Mouse (Mus musculus): ENCODE data around the gene Apol6. TPM values are rescaled to one million over a fixed set of nuclear protein-coding genes. Genes with fewer than 3 reads are reported as not detected.

Gene Apol6
- polyA plus RNA-seq, 2 experiments: 0.25 to 0.40 TPM

GRCm38 (mm10) chr15:77097358-77097757 is 52.8 kb downstream of the Apol6 start:
- no peak overlapping the region for H3K4me2 ChIP-seq (ENCODE audit: low read depth)
- H3K4me3 ChIP-seq (ENCODE audit: insufficient read depth in 1 of 2, low read depth in 2 of 2, low read length in 2 of 2): no peak overlapping the region
- H3K4me1 ChIP-seq (replicated peaks; ENCODE audit: control insufficient read depth in 2 of 2, insufficient read depth in 2 of 2, low read length in 1 of 2): no peaks in the 10 kb centered on the region
- TF ChIP-seq CTCF (IDR thresholded peaks at IDR 0.05; ENCODE audit: low read depth) (no peak), EP300 (IDR thresholded peaks at IDR 0.05; ENCODE audit: low read depth) (no peak)
- WGBS (ENCODE audit: insufficient replicate concordance): 62% methylated on average over 6 of the region's 6 CpGs
- no peak for DNase-seq (ENCODE audit: low read depth in 3 of 3, low spot score in 3 of 3)
- no peaks in the 10 kb centered on the region for H3K9me3 ChIP-seq (ENCODE audit: control insufficient read depth, low read length)
- H3K9ac ChIP-seq (replicated peaks): no peak overlapping the region
- ATAC-seq (ENCODE audit: insufficient read depth): no peak
- H3K36me3 ChIP-seq (replicated peaks; ENCODE audit: control insufficient read depth, insufficient read depth, low read depth): no peaks in the 10 kb centered on the region; the same call in 1 of the 2 replicates
- H3K27me3 ChIP-seq (ENCODE audit: control insufficient read depth, insufficient read depth, low read length): no peaks in the 10 kb centered on the region
- no peak overlapping the region for H3K27ac ChIP-seq

DNA sequence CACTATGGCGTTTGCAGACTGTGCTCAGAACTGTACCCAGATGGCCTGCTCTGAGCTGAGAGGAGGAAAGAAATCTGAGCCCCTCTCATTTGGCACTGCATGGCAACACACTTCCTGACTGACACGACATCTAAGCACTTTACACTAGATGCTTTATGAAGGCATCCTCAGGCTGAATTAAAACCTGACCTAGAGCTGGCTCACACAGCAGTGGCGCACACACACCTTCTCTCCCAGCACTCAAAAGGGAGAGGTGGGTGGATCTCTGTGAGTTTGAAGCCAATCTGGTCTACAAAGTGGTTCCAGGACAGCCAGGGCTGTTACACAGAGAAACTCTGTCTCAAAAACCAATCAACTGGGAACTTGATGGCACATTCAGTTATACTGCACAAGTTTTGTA is 55.2 kb downstream of the Apol6 start:
- no peak overlapping the region for H3K9ac ChIP-seq (replicated peaks)
- TF ChIP-seq EP300 (IDR thresholded peaks at IDR 0.05; ENCODE audit: low read depth) (no peak), CTCF (IDR thresholded peaks at IDR 0.05; ENCODE audit: low read depth) (no peak)
- ATAC-seq (ENCODE audit: insufficient read depth): no peak
- no peaks in the 10 kb centered on the region for H3K9me3 ChIP-seq (ENCODE audit: control insufficient read depth, low read length)
- H3K4me2 ChIP-seq (ENCODE audit: low read depth): no peak overlapping the region
- H3K4me3 ChIP-seq (ENCODE audit: insufficient read depth in 1 of 2, low read depth in 2 of 2, low read length in 2 of 2): no peak overlapping the region
- WGBS (ENCODE audit: insufficient replicate concordance): 50% methylated on average over 3 of the region's 3 CpGs
- no peak for DNase-seq (ENCODE audit: low read depth in 3 of 3, low spot score in 3 of 3)
- no peaks in the 10 kb centered on the region; the same call in 1 of the 2 replicates for H3K36me3 ChIP-seq (replicated peaks; ENCODE audit: control insufficient read depth, insufficient read depth, low read depth)
- H3K27ac ChIP-seq: no peak overlapping the region
- H3K4me1 ChIP-seq (replicated peaks; ENCODE audit: control insufficient read depth in 2 of 2, insufficient read depth in 2 of 2, low read length in 1 of 2): peaks cover 0 to 2% of the 10 kb centered on the region in 2 experiments; a peak in 2 of 4 replicates
- H3K27me3 ChIP-seq (ENCODE audit: control insufficient read depth, insufficient read depth, low read length): no peaks in the 10 kb centered on the region

DNA sequence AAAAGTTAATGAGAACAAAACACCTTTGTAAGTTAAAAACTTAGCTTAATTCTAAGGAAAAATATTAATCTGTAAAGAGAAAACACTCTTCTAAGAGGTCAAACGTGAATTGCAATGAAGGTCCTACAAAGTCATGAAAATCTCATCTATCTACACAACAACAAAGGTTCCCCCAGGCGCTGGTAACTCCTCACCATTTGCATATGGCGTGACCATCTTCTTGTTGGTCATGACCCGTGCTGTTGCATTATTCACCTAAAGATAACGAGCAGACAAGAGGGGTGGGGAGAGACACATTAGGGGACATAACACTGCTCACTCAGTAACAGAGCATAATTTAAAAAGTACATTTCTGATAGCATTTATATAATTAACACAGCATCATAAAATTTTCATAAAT is 58.2 kb downstream of the Apol6 start:
- Histone ChIP-seq H3K4me2 (ENCODE audit: low read depth) (no peak overlapping the region), H3K36me3 (replicated peaks; ENCODE audit: control insufficient read depth, insufficient read depth, low read depth) (no peaks in the 10 kb centered on the region), H3K27ac (no peak overlapping the region), H3K9me3 (ENCODE audit: control insufficient read depth, low read length) (no peaks in the 10 kb centered on the region), H3K27me3 (ENCODE audit: control insufficient read depth, insufficient read depth, low read length) (no peaks in the 10 kb centered on the region), H3K4me3 (ENCODE audit: insufficient read depth in 1 of 2, low read depth in 2 of 2, low read length in 2 of 2) (no peak overlapping the region), H3K4me1 (replicated peaks; ENCODE audit: control insufficient read depth in 2 of 2, insufficient read depth in 2 of 2, low read length in 1 of 2) (peaks cover 0 to 7% of the 10 kb centered on the region in 2 experiments; a peak in 2 of 4 replicates), H3K9ac (replicated peaks) (no peak overlapping the region)
- TF ChIP-seq CTCF (IDR thresholded peaks at IDR 0.05; ENCODE audit: low read depth) (no peak), EP300 (IDR thresholded peaks at IDR 0.05; ENCODE audit: low read depth) (no peak)
- ATAC-seq (ENCODE audit: insufficient read depth) (no peak), DNase-seq (ENCODE audit: low read depth in 3 of 3, low spot score in 3 of 3) (no peak)
- 57% methylated on average over 5 of the region's 5 CpGs for WGBS (ENCODE audit: insufficient replicate concordance)

DNA sequence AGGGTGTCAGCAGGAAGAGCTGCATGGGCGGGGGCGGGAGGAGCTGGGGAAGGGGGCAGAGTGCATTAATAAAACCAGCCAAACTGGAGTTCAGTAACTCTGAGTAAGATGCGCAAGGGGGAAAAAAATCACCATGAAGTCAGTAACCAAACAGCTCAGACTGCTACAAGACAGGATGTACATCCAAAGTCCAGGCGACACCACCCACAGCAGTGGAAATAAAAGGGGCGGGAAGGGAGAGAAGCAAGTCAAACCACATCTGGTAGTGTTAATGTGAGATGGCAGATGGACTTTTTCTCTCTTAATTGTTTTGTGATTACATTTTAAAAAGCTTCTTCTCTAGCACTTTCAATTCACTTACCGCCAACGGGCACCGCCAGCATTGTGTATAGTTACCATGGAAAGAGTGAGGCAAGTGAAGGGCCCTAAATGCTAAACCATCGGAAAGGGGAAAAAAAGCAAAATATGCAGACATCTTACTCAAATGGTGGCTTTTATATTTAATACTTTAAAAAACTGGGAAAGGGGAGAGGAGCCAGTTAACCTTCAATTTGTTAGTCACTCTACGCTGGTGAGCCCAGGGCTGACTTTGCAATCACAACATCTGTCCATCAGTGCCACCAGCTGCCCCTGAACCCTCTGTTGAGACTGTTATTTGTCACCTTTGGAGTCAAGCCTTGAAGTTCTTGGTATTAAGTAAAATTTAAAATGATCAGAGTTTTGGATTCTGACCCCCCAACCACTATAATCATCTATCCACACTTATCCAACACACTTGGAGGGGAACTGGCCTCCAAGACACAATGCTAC is 60.0 kb downstream of the Apol6 start:
- Histone ChIP-seq H3K9me3 (ENCODE audit: control insufficient read depth, low read length) (no peaks in the 10 kb centered on the region), H3K9ac (replicated peaks) (no peak overlapping the region), H3K4me3 (ENCODE audit: insufficient read depth in 1 of 2, low read depth in 2 of 2, low read length in 2 of 2) (no peak overlapping the region), H3K27ac (no peak overlapping the region), H3K4me1 (replicated peaks; ENCODE audit: control insufficient read depth in 2 of 2, insufficient read depth in 2 of 2, low read length in 1 of 2) (peaks cover 0 to 7% of the 10 kb centered on the region in 2 experiments; a peak in 2 of 4 replicates), H3K4me2 (ENCODE audit: low read depth) (no peak overlapping the region), H3K27me3 (ENCODE audit: control insufficient read depth, insufficient read depth, low read length) (no peaks in the 10 kb centered on the region), H3K36me3 (replicated peaks; ENCODE audit: control insufficient read depth, insufficient read depth, low read depth) (no peaks in the 10 kb centered on the region)
- whole genome bisulfite sequencing (ENCODE audit: insufficient replicate concordance): 70% methylated on average over 10 of the region's 10 CpGs
- DNase-seq (ENCODE audit: low read depth in 3 of 3, low spot score in 3 of 3) (no peak), ATAC-seq (ENCODE audit: insufficient read depth) (no peak)
- TF ChIP-seq CTCF (IDR thresholded peaks at IDR 0.05; ENCODE audit: low read depth): no peak
- TF ChIP-seq EP300 (IDR thresholded peaks at IDR 0.05; ENCODE audit: low read depth): no peak

DNA sequence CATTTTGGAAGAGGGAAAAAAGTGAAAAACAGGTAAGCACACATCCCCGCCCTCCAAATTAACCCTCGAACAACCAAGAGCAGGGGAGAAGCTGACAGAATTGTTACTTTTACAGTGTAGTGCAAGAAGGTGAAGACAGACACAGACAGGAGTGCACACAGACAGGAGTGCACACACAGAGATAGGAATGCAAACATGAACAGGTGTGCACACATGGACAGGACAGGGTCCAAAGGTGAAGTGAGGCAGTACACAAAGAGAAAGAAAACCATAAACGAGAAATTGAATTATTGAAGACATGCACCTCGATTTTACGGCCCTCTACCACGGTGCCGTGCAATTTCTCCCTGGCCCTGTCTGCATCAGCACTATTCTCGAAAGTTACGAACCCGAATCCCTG is 60.7 kb downstream of the Apol6 start:
- no peak overlapping the region for H3K4me3 ChIP-seq (ENCODE audit: insufficient read depth in 1 of 2, low read depth in 2 of 2, low read length in 2 of 2)
- peaks cover 0 to 7% of the 10 kb centered on the region in 2 experiments; a peak in 2 of 4 replicates for H3K4me1 ChIP-seq (replicated peaks; ENCODE audit: control insufficient read depth in 2 of 2, insufficient read depth in 2 of 2, low read length in 1 of 2)
- H3K27ac ChIP-seq: no peak overlapping the region
- DNase-seq (ENCODE audit: low read depth in 3 of 3, low spot score in 3 of 3) (no peak), ATAC-seq (ENCODE audit: insufficient read depth) (no peak)
- WGBS (ENCODE audit: insufficient replicate concordance): 70% methylated on average over 10 of the region's 10 CpGs
- H3K27me3 ChIP-seq (ENCODE audit: control insufficient read depth, insufficient read depth, low read length): no peaks in the 10 kb centered on the region
- TF ChIP-seq EP300 (IDR thresholded peaks at IDR 0.05; ENCODE audit: low read depth) (no peak), CTCF (IDR thresholded peaks at IDR 0.05; ENCODE audit: low read depth) (no peak)
- no peak overlapping the region for H3K9ac ChIP-seq (replicated peaks)
- H3K9me3 ChIP-seq (ENCODE audit: control insufficient read depth, low read length): no peaks in the 10 kb centered on the region
- H3K36me3 ChIP-seq (replicated peaks; ENCODE audit: control insufficient read depth, insufficient read depth, low read depth): no peaks in the 10 kb centered on the region
- H3K4me2 ChIP-seq (ENCODE audit: low read depth): no peak overlapping the region

Other genes with a start within 250 kb of the Apol6 start
- 1.9 and 2.9 TPM in 2 replicates for gene Zfp251, start 173.3 kb upstream of the Apol6 start, polyA plus RNA-seq (2012; rRNA removed)
- gene Zfp251, start 173.3 kb upstream of the Apol6 start, polyA plus RNA-seq (2014; fragmentation: Nextera tagmentation; extraction: Ambion mirVana): 4.3 and 5.8 TPM in 2 replicates
- 3.2 and 4.2 TPM in 2 replicates for gene Zfp7, start 165.5 kb upstream of the Apol6 start, polyA plus RNA-seq (2012; rRNA removed)
- 2.2 TPM in 2 replicates for gene Zfp7, start 165.5 kb upstream of the Apol6 start, polyA plus RNA-seq (2014; fragmentation: Nextera tagmentation; extraction: Ambion mirVana)
- 0.05 TPM in 1 of 2 replicates, not detected in the other for gene Gm49527, start 165.4 kb upstream of the Apol6 start, polyA plus RNA-seq (2012; rRNA removed)
- gene Gm49527, start 165.4 kb upstream of the Apol6 start, polyA plus RNA-seq (2014; fragmentation: Nextera tagmentation; extraction: Ambion mirVana): 0.09 TPM in 1 of 2 replicates, not detected in the other
- gene Zfp647, start 119.3 kb upstream of the Apol6 start, polyA plus RNA-seq (2012; rRNA removed): 0.89 and 1.1 TPM in 2 replicates
- 0.56 and 0.94 TPM in 2 replicates for gene Zfp647, start 119.3 kb upstream of the Apol6 start, polyA plus RNA-seq (2014; fragmentation: Nextera tagmentation; extraction: Ambion mirVana)
- gene 1110038F14Rik, start 96.2 kb upstream of the Apol6 start, polyA plus RNA-seq (2012; rRNA removed): 10.8 and 14.0 TPM in 2 replicates
- 15.4 and 19.1 TPM in 2 replicates for gene 1110038F14Rik, start 96.2 kb upstream of the Apol6 start, polyA plus RNA-seq (2014; fragmentation: Nextera tagmentation; extraction: Ambion mirVana)
- 0.04 TPM in 1 of 2 replicates, not detected in the other for gene Mb, start 5.9 kb downstream of the Apol6 start, polyA plus RNA-seq (2012; rRNA removed)
- 0.21 TPM in 1 of 2 replicates, not detected in the other for gene Mb, start 5.9 kb downstream of the Apol6 start, polyA plus RNA-seq (2014; fragmentation: Nextera tagmentation; extraction: Ambion mirVana)